Mouse (Mus musculus) urinary bladder, postnatal 10 days (tissue): ENCODE measurements at regions not wholly inside any gene's neighbourhood (a gene's known extent, or its start where the extent isn't known, plus 50 kb on each side); places are given as distances from the start of the nearest gene placed in this dataset.

ENCODE experiments used
- DNase-seq: peaks from one replicate; pipeline ENCODE4 v3.0.0; 2022; ENCODE audit warnings: low spot score

GRCm38 (mm10) chr4:124241600-124241999 lies 323.8 kb upstream of the 4930535I16Rik start:
- no peak for DNase-seq

- DNase-seq: peak; percentile 37
Measured at GRCm38 (mm10) chr4:124236476-124236875, 318.7 kb upstream of the 4930535I16Rik start.

- peak; percentile 22 for DNase-seq
Measured at GRCm38 (mm10) chr4:124228537-124228936, 310.7 kb upstream of the 4930535I16Rik start.

- no peak for DNase-seq
Measured at GRCm38 (mm10) chr4:124223646-124224500, 306.1 kb upstream of the 4930535I16Rik start.

GRCm38 (mm10) chr4:124221736-124222135 lies 303.9 kb upstream of the 4930535I16Rik start:
- DNase-seq: no peak

- DNase-seq: no peak
Measured at GRCm38 (mm10) chr4:124217206-124217605, 299.4 kb upstream of the 4930535I16Rik start.

- no peak for DNase-seq
Measured at GRCm38 (mm10) chr4:124216351-124216750, 298.5 kb upstream of the 4930535I16Rik start.

- no peak for DNase-seq
Measured at GRCm38 (mm10) chr4:124215077-124215476, 297.3 kb upstream of the 4930535I16Rik start.

- DNase-seq: no peak
Measured at GRCm38 (mm10) chr4:124210103-124210502, 292.3 kb upstream of the 4930535I16Rik start.

GRCm38 (mm10) chr4:124206480-124206879 lies 288.7 kb upstream of the 4930535I16Rik start:
- no peak for DNase-seq

- DNase-seq: no peak
Measured at GRCm38 (mm10) chr4:124203736-124204135, 285.9 kb upstream of the 4930535I16Rik start.

GRCm38 (mm10) chr4:124199884-124200844 lies 282.3 kb upstream of the 4930535I16Rik start:
- no peak for DNase-seq

GRCm38 (mm10) chr4:124198832-124199231 lies 281.0 kb upstream of the 4930535I16Rik start:
- no peak for DNase-seq

- no peak for DNase-seq
Measured at GRCm38 (mm10) chr4:124196711-124197110, 278.9 kb upstream of the 4930535I16Rik start.

- DNase-seq: no peak
Measured at GRCm38 (mm10) chr4:124193059-124193721, 275.4 kb upstream of the 4930535I16Rik start.

GRCm38 (mm10) chr4:124190775-124191174 lies 273.0 kb upstream of the 4930535I16Rik start:
- DNase-seq: no peak

- no peak for DNase-seq
Measured at GRCm38 (mm10) chr4:124189993-124190385, 272.2 kb upstream of the 4930535I16Rik start.

- DNase-seq: no peak
Measured at GRCm38 (mm10) chr4:124189352-124189992, 271.6 kb upstream of the 4930535I16Rik start.

- DNase-seq: no peak
Measured at GRCm38 (mm10) chr4:124187108-124187507, 269.3 kb upstream of the 4930535I16Rik start.

GRCm38 (mm10) chr4:124181335-124181734 lies 263.5 kb upstream of the 4930535I16Rik start:
- no peak for DNase-seq

- no peak for DNase-seq
Measured at GRCm38 (mm10) chr4:124178401-124179018, 260.7 kb upstream of the 4930535I16Rik start.
